Mouse (Mus musculus): ENCODE data around the gene Agbl3.

The Agbl3 gene

DNA sequence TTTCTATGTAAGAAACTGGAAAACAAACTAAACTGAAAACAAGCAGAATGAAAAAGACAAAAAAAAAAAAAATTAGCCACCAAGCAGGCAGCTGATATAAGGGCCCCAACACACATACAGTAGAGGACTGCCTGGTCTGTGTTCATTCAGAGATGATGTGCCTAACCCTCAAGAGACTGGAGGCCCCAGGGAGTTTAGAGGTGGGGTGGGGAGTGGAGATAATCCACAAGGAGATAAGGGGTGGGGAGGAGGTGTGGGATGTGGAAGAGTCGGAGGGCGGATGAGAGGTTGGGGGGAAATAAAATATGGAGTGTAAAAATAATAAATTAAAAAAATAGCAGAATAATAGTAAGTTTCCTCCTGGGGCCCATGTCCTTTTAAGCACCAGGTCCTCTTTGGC lies 25.4 kb downstream of the Agbl3 start:
- DNase-seq: no peak

DNA sequence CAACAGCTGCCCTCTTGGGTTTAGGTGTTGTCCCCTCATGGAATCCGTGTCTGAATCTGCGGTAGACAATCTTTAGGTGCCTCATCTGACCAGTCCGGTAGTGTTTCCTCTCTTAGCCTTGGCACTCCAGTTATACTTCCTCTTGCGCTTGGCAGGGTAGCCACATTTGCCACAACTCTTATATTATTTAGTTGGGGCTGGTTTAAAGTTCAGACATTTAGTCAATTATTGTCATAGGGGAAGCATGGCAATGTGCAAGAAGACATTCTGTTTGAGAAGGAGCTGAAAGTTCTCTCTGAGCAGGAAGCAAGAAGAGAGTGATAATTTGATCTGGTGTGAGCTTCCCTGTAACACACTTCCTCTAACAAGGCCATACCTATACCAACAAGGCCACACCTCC lies 30.4 kb downstream of the Agbl3 start:
- no peak for DNase-seq

DNA sequence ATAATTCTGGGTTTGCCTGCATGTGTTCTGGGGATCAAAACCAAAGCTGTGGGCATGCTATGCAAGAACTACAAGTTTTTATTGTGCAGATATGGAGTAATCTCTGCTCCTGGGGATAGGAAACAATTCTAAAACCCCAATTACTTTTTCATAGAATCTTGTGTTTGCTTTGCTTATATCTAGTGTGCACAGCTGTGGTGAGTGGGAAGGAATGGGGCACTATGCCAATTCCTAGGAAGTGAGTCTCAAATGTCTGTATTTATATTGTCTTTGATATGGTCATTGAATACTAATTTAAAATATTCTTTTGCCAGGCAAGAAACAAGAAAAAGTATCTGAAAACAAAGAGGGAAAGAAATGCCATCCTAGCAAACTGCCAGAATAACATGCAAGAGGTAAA lies 44.2 kb downstream of the Agbl3 start:
- no peak for DNase-seq

DNA sequence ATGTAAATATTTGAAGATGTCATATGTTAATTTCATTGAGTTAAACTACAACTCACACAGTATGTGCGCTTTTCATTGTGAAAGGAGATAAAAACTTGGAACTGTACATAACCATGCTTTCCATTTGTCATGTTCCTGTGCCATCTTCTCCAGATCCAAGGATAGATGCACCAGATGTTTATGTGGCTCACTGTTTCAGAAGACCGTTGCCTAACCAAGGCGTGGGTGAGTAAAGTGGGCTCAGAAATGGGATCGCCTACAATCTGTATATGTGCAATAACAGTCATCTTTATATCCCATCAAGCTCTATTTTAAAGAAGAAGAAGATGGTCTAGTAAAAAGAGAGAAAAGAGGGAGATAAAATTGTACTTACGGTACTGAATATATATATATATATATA lies 52.1 kb downstream of the Agbl3 start:
- no peak for DNase-seq

DNA sequence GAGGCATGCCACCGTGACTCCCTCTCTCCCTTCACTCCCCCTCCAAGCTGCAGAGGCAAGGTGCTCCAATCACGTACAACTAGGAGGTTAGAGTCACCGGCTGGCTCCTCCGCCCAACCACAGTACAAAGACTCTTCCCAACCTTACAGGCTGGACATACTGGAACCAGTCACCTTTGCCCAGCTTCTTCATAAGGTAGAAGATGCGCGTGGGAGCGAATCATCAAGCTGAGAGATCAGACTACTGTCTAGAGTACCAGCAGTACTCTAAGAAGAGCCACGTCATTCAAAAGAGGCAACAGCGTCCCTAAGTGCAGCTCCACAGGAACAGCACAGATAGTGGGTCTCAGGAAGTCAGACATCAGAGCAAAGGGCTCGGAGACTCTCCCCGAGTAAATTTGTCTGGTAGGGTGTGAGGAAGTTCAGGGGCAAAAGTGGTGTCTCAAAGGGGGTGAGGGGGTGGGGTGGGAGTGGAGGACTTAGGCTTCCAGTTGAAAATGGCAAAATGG lies 81.4 kb downstream of the Agbl3 start:
- DNase-seq: no peak

DNA sequence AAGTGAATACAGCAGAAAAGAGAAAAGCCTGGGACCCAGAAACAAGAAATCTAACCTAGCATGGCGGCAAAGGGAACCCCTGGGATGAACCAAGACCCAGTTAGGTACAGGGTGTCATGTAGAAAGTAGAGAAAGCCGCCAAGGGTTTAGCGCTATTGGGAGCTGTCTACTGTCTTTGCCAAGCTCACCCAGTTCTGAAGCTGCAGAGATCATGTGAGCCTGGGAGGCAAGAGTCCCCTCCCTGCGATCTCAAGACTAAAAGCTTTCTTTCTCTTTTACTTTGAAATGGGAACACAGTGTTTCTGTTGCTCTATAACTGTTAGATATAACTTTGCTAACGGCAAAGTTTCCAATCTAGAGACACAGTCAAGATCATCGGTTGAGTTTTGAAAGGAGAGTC lies 82.1 kb downstream of the Agbl3 start:
- no peak for DNase-seq

DNA sequence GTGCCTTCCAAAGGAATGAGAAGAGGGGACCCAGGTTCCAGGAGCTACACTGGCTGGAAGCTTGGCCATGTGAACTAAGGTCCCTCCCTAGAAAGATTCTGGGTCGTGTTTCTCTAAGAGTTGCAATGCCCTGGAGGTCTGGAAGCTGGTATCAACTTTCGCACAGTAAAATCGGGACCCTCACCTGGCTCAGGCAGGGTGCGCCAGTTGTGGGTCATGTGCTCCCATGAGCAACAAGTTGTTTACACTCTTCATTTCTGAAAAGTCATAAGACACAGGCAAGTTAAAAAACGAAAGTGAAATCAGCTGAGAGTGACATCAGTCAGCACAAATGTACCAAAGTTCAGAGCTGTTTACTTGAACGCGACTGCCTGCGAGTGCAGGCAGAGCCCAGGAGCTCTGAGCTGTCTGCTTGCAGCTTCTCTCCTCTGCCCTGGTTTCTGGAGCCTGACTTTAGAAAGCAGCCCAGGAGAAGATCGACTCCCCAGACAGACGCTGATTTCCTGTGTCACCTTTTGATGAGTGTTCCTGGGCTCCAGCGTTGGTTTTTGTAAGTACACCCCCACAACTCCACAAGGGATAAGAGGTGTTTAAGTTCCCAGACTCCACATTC lies 82.7 kb downstream of the Agbl3 start, which contains the start of gene Tmem140:
Tmem140 (plus strand) TSS at position 356 of the 613 bp plus-strand sequence.
- DNase-seq: no peak

DNA sequence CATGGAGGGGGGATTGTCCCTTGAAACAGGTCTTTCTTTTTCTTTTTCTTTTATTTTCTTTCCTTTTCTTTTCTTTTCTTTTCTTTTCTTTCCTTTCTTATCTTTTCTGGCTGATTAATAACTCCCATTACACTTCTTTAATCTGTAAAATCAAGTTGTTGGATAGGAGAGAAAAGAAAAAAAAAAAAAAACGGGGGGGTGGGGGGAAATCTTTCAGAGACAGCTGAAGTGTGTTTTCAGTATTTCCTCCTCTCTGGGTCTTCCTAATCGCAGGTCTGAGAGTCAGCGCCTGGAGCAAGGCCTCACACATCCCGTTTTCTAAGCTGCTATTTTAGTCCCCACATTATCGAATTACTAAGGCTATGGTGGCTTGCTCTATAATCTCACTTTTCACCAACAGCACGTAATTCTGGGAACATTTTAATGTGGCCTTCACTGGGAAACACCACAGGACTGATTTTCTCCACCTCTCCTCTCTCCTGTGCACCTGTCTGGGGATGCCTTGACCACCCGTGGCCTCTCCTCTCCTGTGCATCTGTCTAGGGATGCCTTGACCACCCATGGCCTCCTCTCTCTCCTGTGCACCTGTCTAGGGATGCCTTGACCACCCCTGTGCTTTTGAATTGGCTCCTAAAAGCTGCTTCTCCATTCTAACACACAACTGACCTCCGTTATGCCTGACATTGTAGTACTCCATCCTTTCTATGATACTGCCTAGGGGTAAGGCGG lies 83.7 kb downstream of the Agbl3 start:
- no peak for DNase-seq

DNA sequence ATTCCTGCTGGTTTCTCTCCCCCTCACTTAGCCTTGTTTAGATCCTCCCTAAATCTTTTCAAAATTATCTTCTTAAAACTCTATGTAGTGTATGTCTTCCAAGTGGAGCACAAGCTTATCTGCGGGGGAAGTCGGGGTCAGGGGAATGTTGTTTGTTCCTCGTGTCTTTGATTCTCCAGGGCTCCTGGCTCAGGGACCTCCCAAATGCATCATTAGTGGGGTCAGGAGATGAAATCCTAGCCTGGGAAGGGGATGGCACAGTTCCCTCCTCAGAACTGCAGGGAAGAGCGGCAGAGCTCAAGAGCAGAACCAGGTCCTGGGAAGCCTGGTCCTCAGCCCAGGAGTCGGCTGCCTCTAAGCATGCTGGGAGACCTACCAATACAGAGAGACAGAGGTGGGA lies 85.0 kb downstream of the Agbl3 start:
- no peak for DNase-seq

DNA sequence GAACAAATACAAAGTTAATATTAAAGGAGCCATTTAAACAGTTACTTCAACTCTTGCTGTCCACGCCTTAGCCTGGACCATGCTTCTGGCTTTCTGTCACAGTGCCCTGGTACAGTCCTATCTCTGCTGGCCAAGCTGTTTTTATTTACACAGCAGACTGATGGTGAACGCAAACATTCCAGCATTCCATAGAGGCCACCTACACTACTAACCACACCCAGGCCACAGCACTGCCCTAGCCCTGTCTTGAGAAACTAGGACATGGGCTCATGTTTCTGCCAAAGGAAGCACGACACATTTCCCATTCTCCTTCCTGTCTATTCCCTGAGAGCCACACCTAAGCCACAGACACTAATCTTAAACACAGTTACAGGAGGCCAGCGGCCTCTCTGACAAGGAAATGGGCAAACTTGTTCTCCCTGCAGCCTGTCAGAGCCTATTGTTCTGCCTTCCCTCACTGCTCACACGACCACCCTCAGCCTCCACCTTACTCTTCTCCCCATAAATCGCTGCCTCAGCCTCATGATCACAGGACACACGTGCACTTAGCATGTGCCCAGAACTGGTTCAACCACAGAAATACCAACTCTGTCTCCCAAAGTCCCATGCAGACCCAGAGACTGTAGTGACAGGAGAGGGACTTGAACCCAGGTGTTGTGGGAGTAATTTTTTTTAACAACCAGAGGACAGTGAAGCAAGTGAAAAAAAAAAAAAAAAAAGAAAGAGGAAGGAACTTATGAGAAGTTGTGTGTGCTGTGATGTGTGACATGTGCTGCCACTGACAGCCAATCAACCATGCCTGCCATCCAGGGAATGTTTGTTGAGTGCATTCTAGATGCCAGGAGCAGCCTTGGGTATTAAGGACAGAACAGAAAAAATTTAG lies 85.7 kb downstream of the Agbl3 start:
- DNase-seq: no peak

DNA sequence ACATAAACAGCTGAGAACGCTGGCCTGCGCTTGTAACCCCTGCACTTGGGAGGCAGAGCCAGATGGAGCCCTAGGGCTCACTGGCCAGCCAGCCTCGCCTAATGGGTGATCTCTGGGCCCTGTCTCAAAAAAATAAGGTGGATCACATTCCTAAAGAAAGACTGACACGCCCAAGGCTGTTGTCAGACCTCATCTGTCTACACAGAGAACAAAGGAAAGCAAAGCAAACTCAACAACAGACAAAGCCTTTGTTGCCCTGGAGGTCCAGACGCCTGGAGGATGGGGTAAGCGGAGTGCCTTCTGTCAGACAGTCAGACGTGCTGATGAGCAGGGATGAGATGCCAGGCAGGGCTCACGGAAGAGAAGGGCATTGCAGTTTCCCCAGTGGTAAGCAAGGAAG lies 86.6 kb downstream of the Agbl3 start:
- no peak for DNase-seq

DNA sequence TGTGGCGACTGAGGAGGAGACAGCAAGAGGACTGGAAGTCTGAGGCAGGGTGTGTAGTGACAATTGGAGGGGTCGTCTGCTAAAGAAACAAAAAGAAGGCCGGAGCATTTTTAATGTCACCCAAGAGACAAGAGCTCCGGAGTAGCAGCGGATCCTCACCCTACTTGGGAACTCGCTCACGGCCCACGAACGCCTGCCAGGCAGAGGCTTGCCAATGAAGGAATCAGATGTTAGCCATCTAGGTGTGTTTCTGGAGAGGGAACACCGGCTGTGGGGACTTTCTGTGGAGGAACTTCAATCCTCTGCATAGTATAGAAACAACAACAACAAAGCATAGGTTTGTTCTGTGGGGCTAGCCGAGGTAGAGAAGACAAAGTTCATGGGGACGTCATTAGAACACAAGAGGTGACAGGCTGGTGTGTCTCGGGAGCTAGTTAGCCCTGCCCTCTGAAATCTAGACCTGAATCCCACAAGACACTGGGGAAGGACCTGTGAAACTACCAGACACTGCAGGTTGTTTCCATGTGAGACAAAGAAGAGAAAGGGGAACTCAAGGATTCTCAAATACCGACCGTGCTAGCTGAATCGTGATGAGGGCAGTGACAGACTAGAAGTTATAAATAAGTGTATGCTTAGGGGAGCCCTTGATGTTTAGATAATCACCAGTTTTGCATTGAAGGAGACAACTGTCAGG lies 87.2 kb downstream of the Agbl3 start:
- no peak for DNase-seq

DNA sequence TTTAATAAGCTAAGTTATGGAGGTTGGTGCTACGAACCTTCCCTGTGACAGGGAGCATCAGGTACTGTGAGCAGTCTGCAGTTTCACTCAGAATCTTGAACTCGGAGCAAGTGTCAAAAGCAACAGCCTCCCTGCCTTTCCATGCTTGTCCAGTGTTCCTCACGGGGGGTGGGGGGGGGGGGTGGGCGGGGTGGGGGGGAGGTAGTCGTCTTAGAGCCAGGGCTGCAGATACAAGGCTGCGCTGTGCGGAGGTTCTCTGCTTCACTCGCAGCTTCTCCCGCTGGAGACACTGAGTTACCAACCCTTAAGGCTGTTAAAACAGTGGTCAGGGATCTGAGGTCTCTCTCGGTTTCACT lies 87.7 kb downstream of the Agbl3 start:
- DNase-seq: no peak

DNA sequence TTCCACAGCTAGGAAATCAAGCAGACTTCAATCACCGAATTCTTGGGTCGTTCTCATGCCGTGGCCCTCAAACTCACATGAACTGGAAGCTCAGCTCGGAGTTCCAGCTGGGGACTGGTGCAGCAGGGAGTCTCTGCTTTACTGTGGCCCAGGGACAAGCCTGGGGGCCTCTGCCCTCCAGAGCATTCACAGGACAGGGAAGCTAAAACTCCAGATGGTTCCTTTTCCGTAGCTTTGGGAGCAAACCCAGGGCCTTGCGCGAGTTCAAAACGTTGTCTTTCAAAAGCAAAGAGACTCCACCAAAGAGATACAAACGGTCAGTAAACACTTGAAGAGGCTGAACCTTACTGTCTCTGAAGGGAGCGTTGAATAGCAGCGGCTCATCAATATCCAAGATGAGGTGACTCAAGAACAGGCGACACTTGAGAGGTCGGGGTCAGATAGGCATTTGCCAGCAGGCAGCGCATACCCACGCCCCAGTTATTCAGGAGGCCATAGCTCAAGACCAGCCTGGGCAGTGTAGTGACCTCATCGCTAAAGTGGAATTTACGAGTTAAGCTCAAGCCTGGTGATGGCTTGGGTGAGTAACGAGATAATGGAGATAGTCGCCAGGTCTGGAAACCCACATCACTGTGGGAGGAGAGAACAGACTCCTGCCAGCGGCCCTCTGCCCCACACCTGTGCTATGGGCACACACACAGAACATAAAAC lies 88.4 kb downstream of the Agbl3 start:
- no peak for DNase-seq

DNA sequence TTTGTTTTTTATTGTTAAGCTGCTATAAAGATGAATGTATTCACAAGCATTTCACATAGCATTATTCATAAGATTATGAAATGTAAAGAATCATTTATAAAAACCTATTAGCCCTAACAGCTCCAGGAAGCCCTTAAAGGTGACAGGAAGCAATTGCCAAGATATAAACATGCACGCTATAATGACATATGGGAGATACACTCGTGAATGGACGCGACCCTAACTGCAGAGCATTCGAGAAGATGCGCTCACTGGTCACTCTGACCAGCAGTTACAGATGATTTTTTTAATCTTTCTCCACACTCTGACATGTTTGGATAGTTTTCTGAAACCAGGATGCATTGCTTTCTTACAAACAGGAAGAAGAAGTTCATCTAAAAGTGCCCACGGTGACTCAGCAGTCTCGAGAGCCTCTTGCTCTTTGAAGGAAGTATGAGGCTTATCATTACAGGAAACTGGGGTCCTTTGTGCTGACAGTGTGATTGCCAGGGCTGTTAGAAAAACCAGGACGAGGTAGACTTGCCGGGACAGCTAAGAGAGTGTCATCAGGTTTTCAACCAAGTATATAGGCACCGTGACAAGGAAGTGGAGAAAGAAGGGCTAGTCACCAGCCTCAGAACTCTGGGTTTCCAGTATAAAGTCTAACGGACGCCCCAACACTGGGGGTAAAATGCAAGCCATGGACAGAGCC lies 89.1 kb downstream of the Agbl3 start:
- DNase-seq: no peak

DNA sequence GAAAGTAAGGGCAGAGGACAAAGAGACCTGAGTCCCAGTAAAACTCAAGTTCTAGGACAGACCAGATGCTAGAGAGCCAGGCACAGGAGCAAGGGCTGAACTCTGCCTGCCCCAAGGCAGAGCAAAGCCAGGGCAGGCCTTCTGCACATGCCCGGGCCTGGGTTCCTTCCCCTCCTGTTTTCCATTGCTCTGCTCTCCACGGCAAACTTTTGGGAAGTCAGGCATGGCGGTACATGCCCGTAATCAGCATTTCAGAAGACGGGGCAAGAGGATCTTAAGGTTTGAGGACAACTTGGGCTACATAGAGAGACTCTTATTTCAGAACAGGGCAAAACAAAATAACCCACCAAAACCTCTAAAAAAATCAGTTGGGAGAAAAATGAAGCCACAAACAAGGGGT lies 89.9 kb downstream of the Agbl3 start:
- DNase-seq: no peak

DNA sequence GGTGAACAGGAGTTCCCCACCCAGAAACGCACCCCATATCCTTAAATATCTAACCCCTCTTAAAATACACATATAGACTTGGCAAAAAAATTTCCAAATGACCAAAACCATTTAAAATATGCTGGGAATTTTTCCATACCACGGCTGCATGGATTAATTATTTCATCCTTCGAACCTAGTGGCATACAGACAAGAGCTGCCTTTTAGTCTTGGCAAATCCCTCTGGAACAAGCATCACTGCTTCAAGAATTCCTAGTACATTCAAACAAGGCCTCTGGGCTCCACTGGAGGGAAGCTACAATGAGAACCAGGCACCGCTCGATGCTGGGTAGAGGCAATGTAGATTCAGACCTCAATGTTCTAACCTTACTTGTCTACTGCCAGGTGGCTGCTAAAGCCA lies 90.5 kb downstream of the Agbl3 start:
- no peak for DNase-seq

DNA sequence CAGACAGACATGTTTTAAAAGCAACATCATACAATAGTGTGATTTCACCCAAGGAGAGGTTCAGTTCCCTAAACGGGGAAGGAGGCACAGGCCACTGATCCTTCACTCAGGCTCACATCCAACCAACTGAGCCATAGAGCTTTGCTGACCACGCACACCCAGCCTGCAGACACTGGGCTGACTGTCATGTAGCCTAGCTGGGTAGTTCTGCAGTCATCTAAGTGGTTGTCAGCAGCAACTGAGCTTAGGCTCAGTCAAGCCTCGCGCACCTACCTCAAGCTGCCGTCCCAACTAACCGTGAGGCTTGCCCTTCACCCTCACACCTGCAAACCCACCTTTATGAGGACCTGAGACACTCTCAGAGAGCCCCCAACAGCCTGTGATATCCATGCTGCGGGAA lies 91.7 kb downstream of the Agbl3 start:
- DNase-seq: no peak

DNA sequence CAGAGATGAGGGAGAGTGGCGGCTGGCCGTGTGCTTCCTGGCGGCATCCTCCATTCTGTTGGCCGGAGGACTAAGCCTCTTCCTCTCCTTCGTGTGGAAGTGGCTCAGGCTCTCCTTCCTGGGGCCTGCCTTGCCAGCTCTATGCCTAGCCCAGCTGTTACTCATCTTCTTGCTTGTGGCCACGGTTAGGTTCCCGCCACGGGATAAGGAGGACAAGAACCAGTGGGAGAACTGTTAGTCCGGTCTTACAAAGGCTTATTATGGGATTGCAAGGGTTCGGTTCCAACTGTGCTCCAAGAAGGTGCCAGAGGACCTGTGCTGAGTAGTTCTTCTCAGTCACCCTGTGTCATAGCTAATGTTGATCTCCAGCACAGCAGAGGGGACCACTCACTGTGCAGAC lies 92.6 kb downstream of the Agbl3 start:
- DNase-seq: no peak

DNA sequence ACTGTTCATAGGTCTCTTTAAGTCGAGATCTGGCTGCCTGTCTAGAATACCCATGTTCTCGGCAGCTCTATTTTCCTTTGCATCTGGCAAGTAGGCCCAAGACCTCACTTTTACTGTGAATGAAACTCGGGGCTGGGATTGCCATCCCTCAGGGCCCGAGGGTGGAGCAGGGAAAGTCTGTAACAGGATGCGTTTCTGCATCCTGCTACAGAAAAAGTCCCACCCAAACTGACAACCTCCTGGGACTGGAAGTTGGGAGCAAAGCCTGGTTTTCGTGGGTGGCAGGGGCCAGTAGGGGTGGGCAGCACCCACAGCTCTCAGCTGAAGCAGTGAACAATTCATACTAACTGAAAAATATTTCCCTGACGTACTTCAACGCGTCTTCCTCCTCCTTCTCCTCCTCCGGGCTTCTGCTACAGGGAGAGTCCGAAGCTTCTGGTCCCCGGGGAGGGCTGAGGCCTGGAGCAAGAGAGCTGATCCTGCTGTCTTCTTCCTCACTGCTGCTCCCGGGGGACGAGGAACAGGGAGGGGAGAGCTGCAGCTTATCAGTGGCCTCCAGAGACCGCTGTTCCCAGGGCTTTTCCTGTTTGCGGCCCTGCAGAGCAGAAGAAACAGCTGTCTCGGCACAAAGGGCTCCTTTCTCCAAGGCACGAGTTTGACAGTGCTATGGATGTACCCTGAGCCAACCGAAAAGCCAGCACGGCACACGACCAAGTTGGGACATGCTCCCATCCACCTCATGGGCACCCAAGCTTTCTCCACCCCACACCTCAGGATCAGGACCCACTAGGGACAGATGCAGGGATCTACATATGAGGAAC lies 94.1 kb downstream of the Agbl3 start:
- no peak for DNase-seq

DNA sequence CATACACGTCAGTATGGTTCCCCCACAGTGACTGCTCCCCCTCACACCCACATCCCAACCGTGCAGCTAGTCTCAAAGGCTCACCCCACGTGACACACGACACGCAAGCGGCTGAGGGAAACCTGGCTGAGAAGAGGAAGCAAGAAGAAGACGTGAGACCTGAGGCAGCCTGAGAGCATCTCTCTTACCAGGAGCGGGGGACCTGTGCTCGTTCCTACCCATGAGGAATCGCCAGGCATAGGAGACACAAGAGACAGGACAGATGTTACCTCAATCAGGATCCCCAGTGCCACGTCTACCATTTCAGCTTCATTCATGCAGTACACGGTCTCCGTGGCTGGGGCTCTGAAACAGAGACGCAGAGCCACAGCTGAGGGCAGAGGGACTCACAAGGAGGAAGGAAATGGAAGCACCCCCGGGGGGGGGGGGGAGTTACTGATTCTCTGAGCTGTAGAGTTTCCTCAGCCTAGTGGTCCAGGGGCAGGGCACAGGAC lies 95.1 kb downstream of the Agbl3 start:
- DNase-seq: no peak
